Mouse (Mus musculus) bone marrow macrophage, adult 2 months (primary cell): ENCODE data around the gene Acer3. TPM values are rescaled to one million over a fixed set of nuclear protein-coding genes. Genes with fewer than 3 reads are reported as not detected.
A peak's percentile ranks its signal among the peaks of the same experiment; 100 is the strongest.
"Not testable (repeated sequence)": the region's sequence is repeated elsewhere in the genome, so short reads cannot be mapped to it uniquely, and the experiment has no call there.

Experiments
- H3K27ac ChIP-seq: 2 replicates; pipeline ENCODE4 v1.5.1; 2012; ENCODE audit warnings: low read depth, low read length; ENCODE audit not compliant: insufficient read depth
- H3K4me1 ChIP-seq: 2 replicates; pipeline ENCODE4 v1.6.1; 2012; ENCODE audit warnings: low read length; ENCODE audit not compliant: control insufficient read depth, insufficient read depth
- H3K4me3 ChIP-seq: 2 replicates; pipeline ENCODE4 v1.5.1; 2012; ENCODE audit warnings: mild to moderate bottlenecking, low read length, moderate library complexity; ENCODE audit not compliant: insufficient read depth
- CTCF ChIP-seq: IDR thresholded peaks from 2 replicates; pipeline ENCODE4 v1.5.1; 2012; ENCODE audit warnings: low read depth, mild to moderate bottlenecking, low read length, moderate library complexity
- POLR2A ChIP-seq: IDR thresholded peaks from 2 replicates; pipeline ENCODE4 v1.6.1; 2012; ENCODE audit warnings: mild to moderate bottlenecking, low read depth, low read length, borderline replicate concordance
- polyA plus RNA-seq: library from polyadenylated mRNA; stranded (reverse); fragments of >200 nt; gene quantifications from 2 replicates; pipeline ENCODE4 v1.2.4, GENCODE M21; 2012; ENCODE audit not compliant: missing spikeins, insufficient read depth, insufficient read length

Acer3 gene
- polyA plus RNA-seq, 1 experiment = 73.6 TPM

DNA sequence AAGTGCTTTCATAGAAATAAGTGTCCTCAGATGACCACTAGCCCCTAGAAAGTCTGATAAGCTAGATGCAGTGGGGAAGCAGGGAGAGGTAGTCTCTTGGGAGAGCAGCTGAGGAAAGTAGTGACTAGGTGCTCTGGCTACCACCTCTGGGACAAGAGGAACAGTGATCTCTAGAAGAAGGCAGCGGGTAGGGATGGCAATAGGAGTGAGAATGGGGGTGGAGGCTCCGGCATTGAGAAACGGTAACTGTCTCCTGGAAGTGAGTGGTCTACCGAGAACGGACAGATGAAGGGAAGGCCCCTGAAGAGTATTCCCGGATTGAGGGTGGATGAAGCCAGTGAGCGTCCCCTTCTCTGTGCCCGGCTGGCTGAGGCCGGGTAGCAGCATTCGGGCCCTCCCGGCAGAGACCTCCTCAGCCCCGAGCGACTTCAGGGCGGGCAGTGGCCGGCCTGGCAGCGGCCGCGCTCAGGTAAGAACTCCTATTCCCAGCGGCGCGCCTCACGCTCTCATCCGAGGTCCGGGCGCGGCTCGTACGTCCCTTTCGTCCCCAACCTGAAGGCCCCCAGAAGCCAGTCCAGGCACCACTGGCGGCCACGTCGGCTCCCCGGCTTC is 12.3 kb downstream of the Acer3 start:
- peaks cover 24% of the 10 kb centered on the region for H3K4me1 ChIP-seq
- H3K27ac ChIP-seq = peak overlapping the region; percentile 30
- peak overlapping the region; percentile 91 for H3K4me3 ChIP-seq
- TF ChIP-seq CTCF = no peak
- TF ChIP-seq POLR2A = no peak

DNA sequence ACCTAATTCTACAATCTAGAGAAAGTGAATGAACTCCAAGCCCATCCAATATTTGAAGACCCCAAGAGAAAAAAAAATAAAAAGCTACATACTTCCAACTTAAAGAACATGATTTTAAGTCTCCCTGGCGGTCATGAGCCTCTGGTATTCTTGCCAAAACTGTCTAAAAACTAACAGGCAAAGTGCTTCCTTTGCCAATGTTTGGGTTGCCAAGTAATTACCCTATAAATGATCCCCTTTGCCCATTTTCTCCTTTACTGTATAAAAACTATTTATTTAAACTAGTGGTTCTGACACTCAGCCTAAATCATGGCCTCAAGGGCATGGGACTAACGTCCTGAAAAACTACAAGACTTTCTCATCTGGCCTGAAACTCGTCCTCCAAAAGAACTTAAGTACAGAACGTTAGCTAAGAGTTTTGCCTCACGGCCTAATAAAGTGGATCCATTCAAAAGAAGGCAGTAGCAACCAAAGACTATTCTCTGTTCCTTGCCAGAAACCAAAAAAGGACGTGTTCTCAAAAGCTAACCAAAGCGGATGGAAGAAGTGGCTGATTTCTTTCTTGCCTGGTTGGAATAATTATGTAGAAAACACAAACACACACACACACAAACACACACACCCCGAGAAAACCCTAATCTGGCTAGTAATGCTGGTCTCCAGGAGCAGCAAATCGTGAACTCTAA is 12.9 kb downstream of the Acer3 start:
- Histone ChIP-seq H3K4me3 (peak overlapping the region; percentile 91), H3K4me1 (peaks cover 18% of the 10 kb centered on the region), H3K27ac (peak overlapping the region; percentile 71)
- TF ChIP-seq CTCF = no peak
- TF ChIP-seq POLR2A = no peak

DNA sequence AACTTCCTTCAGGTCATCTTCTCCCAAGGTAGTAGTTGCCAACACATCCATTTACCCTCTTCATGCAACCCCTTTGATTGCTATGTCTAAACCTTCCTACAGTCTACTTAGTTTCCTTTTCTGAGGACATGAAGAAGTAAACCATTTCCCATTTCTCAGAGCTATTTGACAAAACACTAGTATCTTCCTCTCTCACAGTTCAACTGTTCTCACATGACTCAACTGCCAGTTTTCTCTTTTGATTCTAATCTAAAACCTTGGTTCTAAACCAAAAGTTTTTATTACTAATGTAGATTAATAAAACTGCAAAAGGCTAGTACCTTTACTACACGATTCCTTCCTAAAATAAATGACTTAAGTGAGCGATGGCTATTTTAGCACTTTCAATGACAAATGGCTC is 13.6 kb downstream of the Acer3 start:
- Histone ChIP-seq H3K27ac (peak overlapping the region; percentile 71), H3K4me3 (no peak overlapping the region), H3K4me1 (peaks cover 15% of the 10 kb centered on the region)
- TF ChIP-seq CTCF = no peak
- TF ChIP-seq POLR2A = no peak

DNA sequence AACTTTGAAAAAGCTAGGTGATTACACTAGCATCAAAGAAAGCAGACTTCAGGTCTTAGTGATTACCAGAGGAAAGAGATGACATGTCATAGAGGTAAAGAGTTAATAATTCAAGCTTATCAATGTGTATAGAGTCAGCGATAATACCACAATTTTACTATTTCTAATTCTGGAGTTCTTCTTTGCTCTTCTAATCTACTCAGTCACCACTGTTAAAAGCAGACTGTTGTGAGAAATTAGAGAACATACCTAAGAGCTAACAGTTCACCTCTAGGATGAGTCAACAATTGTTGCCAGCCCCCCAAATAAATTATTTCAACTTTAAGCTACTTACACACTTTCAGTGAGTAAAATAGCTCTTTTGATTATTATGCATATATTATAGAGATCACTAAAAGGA is 28.1 kb downstream of the Acer3 start:
- TF ChIP-seq POLR2A = no peak
- TF ChIP-seq CTCF = no peak
- Histone ChIP-seq H3K27ac (no peak overlapping the region), H3K4me3 (no peak overlapping the region), H3K4me1 (peaks cover 4% of the 10 kb centered on the region; the same call in 1 of the 2 replicates)

DNA sequence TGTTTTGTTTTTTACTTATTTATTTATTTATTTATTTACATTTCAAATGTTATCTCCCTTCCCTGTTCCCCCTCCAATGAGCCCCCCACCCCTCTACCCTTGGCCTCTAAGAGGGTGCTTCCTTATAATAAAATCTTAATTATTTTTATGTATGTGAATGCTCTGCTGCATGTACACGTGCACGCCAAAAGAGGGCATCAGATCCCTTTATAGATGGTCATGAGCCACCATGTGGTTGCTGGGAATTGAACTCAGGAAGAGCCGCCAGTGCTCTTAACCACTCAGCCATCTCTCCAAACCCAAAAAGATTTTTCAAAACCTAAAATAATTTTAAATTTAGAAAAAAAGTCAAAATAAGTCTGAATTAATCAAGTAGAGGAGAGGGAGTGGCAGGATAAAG is 31.4 kb downstream of the Acer3 start:
- no peak overlapping the region for H3K4me3 ChIP-seq
- no peak overlapping the region for H3K27ac ChIP-seq
- TF ChIP-seq CTCF (peak; percentile 38; the same call in 1 of the 2 replicates), POLR2A (no peak)
- H3K4me1 ChIP-seq = peaks cover 4% of the 10 kb centered on the region; the same call in 1 of the 2 replicates

DNA sequence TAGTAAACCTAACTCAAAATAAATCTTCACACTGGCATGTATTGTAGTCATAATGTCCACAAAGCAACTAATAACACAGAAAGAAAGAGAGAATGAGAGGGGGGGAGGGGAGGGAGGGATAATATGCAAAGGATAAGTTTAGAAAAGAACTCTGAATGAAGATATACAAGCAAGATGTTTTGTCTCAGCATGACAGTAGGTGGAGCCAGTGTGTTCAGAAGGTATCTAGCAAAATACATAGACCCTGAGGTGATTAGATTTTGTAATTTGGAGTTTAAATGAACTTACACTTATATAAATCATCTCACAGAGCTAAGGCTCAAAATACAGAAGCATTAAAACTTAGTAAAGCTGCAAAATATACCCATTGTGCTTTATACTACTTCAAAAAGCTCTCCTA is 44.7 kb downstream of the Acer3 start:
- no peak overlapping the region for H3K4me3 ChIP-seq
- no peak for TF ChIP-seq POLR2A
- TF ChIP-seq CTCF = no peak
- no peak overlapping the region for H3K27ac ChIP-seq
- no peaks in the 10 kb centered on the region for H3K4me1 ChIP-seq

DNA sequence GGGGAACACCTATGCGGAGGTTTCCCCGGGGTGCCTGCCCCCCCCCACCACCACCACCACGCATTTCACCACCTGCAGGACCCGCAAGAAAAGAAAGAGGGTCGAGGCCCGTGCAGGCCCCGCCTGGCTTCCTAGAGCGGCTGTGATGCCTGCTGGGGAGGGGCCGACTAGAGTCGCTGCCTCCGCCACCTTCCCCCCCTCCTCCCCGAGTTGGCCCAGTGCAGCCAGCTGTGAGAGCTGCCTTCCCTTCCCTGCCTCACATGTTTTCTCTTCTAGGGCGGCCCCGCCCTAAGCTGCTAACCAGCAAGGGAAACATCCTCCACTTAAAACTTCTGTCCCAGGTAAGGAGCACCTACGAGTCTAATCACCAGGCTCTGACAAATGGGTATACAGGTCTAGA is 52.8 kb downstream of the Acer3 start:
- not testable (repeated sequence) for H3K4me1 ChIP-seq, H3K4me3 ChIP-seq, H3K27ac ChIP-seq

DNA sequence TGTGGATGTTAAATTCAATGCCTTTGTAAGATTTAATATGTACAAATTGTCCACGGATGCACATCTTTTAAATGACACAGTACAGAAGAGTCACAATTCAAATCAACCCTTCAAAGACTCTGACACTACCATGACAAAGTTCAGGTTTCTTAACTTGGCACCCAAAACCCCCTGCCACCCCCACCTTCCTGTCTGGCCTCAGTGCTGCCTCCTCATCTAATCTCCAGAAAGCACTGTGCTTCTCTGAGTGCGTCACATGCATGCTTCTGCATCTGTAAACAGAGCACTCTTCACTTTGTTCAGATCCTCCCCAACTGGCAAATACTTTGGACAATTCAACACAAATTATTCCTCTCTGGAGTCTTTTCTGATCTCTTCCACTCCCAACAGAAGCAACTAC is 68.5 kb downstream of the Acer3 start:
- no peaks in the 10 kb centered on the region for H3K4me1 ChIP-seq
- H3K27ac ChIP-seq = no peak overlapping the region
- TF ChIP-seq POLR2A (no peak), CTCF (no peak)
- no peak overlapping the region for H3K4me3 ChIP-seq

DNA sequence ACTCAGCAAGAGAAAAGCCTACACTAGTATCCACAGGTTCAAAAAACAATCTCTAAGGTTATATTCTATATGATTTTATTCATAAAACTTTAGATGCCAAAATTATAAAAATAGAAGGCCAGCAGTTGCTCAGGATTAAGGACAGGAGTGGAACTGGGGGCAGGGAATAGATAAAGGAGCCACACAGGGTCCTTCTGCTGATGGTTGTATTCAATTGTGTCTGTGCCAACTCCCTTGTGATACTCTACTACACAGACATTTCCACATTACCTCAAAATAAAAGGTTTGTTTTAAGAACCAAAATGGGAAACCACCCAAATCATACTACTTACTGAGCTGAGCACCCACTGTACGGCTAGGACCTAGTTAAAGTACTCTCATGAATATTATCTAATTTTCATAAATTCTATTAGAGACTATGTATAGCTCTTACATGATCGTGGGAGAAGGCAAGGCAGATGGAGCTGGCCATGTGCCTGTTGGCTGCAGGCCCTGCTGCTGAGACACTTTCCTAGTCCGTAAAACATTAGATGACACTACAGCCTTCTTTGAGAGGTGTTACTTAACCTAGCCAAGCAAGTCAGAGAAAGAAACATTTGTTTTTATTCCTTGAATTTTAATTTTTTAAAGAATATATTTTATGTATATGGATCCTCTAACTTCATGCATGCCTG is 84.2 kb downstream of the Acer3 start:
- TF ChIP-seq POLR2A = no peak
- no peak for TF ChIP-seq CTCF
- Histone ChIP-seq H3K4me1 (no peaks in the 10 kb centered on the region), H3K4me3 (no peak overlapping the region), H3K27ac (no peak overlapping the region)

DNA sequence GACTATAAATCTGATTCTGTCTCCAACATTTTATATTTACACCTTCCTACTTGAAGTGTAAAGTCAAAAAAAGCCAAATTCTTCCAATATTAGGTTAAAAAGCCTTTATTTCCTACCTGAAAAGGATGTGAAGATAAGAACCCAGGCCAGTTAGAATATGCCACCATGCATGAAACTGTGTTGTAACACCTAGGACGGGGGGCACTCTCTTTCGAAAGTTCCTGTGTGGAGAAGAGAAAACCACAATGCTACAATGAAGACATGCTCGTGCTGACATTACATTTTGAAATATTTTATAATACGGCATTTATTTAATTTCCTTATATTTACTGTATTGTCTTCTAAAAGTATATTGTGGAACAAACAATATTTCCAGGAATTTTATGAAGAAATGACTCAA is 97.2 kb downstream of the Acer3 start:
- Histone ChIP-seq H3K4me1 (0 out of 2 replicates have a peak, but pooled peaks cover 2% of the 10 kb centered on the region), H3K27ac (no peak overlapping the region), H3K4me3 (no peak overlapping the region)
- TF ChIP-seq CTCF (no peak), POLR2A (no peak)
